Mouse (Mus musculus) adrenal gland, adult 2 months (tissue): ENCODE results near the gene Clec4f. TPM values are rescaled to one million over a fixed set of nuclear protein-coding genes. Genes with fewer than 3 reads are reported as not detected.
"Not testable (repeated sequence)": the region's sequence is repeated elsewhere in the genome, so short reads cannot be mapped to it uniquely, and the experiment has no call there.

Experiments
- DNase-seq: peaks from one replicate; pipeline ENCODE4 v3.0.0; 2021
- long read RNA-seq: library from polyadenylated mRNA; stranded (forward); transcript quantifications from one replicate; pipeline ENCODE4 v2.0.0, GENCODE M21; 2021
- polyA plus RNA-seq: library from polyadenylated mRNA; depleted of rRNA; stranded (reverse); fragments of >200 nt; gene quantifications from 2 replicates; pipeline ENCODE4 v1.2.3, GENCODE M21; 2012; rRNA removed
- total RNA-seq, 2 experiments: library from RNA; stranded (reverse); gene quantifications; 2 replicates each; pipeline ENCODE4 v1.2.3; 2021

Gene Clec4f
- under 1 TPM in 1 of 2 experiments, not detected in 1; 0.23 TPM for total RNA-seq
- polyA plus RNA-seq = not detected in 2 replicates
- long read RNA-seq = 0 reads

DNA sequence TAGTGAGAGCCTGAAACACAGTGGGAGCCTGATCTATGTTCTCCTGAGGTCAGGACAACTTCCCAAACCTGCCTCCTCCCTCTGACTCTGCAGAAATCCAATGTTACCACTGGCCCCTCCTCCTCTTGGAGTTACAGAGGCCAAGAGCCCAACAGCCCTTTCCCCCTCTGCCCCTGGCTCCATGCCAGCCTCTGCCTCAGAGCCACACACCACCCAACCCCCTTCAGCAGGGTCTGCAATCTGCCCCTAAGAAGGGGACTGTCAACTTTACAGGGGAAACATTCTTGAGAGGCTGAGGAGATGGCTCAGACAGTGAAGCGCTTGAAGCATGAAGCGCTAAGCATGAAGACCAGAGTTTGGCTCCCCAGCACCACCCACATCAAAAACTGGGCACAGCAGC lies at the start of gene Clec4f:
Clec4f (minus strand) TSS at position 101 of the 400 bp plus-strand sequence.
- no peak for DNase-seq

GRCm38 (mm10) chr6:83704701-83705100 lies 48.7 kb upstream of the Clec4f start:
- DNase-seq = no peak

DNA sequence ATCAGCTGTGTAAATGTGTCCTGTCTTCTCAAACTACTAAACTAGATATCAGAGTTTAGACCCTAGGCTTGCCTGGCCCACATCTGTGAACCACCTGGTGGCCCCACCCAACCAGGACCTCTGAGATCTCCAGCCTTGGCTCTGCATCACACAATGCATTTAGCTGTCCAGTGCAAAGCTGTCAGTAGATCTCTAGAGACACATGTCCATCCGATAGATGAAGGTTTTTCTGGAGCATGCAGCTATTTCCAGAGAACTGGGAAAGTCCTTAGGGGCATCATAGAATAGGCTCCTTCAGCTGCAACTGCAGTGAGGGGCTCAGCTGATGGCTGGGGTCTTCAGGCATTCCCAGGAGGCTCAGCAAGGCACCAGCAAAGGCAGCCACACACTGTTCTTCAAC lies 48.3 kb upstream of the Clec4f start:
- no peak for DNase-seq

- no peak for DNase-seq
Observed at GRCm38 (mm10) chr6:83703722-83704078, 47.7 kb upstream of the Clec4f start.

DNA sequence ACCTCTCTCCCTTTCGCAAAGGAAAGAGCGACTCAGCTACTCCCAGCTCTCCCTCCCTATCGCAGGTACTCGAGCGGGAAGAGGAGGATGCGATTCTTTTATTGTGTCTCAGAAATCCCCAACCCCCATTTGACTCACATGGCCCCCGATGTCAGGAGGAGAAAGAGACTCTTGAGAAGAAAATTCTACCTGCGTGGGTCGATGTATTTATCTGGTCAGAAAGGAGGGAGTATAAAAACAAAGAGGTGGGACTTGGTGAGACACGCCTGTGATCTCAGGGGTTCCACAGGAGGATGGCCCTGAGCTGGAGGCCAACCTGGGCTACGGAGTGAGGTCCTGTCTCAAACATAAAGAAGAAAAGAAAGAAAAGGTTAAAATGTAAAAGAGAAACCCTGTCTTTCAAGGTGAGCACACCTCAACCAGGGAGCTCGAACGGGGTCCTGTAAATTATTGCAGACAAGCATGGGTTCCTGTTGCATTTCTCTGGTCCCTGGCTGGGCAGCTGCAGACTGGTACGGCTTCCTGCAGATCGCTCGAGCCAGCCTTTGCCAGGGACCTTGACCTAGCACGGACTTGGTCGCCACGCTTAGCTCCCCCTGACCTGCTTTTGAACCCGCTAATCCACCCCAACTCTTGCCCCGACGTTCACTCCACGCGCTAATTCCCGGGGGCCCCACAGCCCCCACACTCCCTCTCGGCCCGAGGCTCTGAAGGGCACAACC lies 47.2 kb upstream of the Clec4f start:
- DNase-seq = no peak

DNA sequence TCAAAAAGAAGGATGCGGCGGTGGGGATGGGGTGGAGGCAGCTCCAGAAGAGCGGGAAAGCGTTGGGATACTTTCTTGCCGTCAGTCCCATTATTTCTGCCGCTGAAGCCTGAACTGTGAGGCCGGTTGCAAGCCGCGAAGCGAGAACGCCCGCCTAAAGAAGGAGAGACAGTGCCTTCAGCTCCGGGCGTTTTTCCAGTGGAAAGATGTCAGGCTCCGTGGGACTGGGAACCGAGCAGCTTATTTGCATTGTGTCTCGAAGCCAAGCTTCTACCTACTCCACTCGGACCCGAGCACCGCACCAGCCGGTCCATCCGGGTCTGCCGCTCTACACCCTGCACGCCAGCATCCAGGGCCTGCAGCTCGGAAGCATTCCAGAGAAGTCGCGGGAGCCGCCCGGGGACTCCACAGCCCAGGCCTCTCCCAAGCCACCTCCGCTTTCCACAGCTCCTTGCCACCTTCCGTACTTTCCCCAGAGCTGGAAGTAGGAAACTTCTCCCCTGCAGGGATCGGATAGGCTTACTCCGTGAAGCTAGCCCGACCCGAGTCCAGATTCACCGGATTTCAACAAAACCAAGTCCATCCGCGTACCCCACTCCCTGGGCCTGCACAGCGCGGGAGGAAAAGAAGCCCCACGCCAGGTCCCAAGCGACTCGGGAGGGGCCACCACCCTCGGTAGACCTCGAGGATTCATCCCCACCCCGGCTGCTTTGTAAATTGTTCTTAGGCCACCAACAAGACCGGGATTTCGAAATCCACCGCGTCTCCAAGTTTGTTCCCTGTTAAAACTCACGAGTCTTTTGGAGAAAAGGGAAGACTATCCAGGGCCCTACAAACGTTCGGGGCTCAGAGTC lies 46.4 kb upstream of the Clec4f start:
- no peak for DNase-seq

GRCm38 (mm10) chr6:83701001-83701400 lies 45.0 kb upstream of the Clec4f start:
- DNase-seq = no peak

DNA sequence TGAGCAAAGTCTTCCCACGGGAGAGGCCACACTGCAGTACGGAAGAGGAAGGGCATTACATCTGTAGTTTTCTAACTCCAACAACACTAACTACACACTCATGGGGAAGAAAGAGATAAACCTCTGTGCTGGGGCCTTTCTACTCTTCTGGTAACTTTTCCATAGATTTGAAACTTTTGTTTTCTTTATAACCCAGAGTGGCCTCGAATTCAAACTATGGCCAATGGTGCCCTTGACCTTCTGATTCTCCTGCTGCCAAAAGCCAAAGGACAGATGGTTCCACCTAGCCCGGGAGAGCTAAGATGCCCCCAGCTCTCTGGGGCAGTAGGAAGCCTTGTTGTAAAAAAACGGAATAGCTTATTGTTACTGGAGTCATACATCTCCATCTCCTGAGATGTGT lies 44.0 kb upstream of the Clec4f start:
- DNase-seq = no peak

DNA sequence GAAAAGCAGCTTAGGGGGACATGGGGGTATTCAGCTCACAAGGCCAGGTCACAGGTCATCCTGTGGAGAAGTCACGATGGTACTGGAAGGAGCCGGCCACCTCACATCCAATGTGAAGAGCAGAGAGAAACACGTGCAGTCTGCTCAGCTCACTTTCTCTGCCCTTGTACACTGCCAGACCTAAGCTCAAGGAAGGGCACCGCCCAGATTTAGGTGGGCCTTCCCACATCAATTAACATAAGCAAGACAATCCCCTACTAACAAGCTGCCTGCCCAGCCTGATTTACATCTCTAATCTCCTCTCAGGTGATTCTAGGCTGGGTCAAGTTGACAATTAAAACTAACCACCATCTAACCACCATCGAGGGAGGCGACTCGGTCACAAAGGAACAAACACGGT lies 41.9 kb upstream of the Clec4f start:
- no peak for DNase-seq

DNA sequence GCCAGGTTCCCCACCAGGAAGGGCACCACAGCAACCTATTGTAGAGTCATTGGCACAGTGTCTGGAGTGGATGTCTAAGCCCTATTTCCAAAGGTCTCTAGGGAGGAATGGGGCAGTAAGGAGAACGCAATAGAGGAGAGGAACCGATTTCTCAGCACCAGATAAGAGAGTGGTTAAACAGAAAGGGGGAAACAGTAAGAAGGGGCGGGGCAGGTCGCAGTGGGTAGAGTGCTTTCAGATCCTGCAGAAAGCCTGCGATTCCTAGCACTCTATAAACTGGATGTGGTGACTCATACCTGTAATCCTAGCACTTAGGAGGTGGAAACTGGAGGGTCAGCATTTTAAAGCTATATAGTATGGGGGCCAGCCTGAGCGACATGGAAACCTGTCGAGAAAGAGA lies 40.7 kb upstream of the Clec4f start:
- DNase-seq = no peak

DNA sequence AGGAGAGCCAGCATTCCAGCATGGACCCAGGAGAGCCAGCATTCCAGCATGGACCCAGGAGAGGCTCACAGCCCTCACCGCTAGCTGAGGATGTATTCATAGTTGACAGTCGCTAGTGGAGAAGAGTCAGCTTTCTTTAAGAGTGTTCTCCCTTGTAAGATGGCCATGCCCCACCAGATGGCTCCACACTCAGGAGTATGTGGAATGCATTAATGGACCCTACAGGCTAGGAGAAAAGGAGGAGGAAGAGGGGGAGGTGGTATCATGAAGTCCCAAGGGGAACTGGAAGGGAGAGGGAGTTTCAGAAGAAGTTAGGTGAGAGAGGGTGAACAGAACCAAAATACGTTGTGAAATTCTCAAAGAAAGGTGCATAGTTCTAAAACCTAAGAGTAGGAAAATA lies 39.7 kb upstream of the Clec4f start:
- DNase-seq = no peak

DNA sequence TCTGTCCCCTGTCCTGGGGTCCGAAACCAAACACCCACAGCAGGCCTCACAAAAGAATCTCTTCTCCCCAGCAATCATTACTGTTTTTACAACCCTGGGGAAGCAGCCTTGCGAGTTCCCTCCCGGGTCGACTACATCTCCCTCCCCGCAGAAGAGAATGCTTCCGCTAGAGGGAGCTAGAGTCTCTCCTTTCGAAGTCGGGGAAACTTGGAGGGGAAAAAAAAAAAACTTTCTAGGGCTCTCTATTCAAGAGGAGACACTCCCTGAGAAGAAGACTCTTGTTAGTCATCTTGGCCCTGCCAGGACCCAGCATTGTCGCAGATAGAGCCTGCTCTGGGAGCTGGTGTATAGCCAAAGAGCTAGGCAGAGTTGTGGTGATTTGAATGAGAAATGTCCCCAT lies 37.8 kb upstream of the Clec4f start:
- DNase-seq = peak; percentile 45

DNA sequence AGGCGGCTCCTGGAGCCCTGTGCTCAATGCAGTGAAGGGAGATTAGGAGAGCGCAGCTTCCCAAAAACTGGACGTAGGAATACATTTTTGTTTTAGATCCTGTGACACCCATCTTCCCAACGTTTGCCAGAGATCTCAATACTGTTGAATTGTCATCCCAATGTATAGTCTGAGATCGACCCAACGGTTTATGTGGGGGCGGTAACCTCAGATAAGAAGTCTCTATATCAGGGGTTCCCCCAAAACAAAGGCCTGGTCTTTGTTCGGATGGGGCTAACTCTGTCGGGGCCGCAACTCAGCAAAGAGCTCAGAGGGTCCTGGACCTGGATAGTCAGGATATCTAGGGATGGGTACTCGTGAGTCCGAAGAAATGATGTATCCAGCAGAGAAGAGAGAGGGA lies 37.0 kb upstream of the Clec4f start:
- DNase-seq = no peak

DNA sequence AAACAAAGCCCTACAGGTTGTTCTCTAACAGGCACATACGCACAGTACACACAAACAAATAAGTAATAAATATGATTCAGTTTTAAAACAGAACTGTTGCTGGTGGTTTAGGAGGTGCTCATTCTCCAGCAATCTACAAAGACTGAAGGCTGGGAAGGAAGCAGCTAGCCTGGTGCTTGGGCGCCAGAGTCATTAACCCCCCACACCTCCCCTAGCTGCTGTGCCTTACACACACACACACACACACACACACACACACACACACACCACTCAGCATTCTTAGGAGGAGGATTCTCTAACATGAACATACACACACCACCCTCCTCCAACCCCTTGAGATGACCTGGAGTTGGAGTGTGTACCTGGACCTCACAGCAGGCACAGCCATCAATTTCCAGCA lies 34.9 kb upstream of the Clec4f start:
- no peak for DNase-seq

- DNase-seq = peak; percentile 39
Observed at GRCm38 (mm10) chr6:83690277-83690676, 34.3 kb upstream of the Clec4f start.

DNA sequence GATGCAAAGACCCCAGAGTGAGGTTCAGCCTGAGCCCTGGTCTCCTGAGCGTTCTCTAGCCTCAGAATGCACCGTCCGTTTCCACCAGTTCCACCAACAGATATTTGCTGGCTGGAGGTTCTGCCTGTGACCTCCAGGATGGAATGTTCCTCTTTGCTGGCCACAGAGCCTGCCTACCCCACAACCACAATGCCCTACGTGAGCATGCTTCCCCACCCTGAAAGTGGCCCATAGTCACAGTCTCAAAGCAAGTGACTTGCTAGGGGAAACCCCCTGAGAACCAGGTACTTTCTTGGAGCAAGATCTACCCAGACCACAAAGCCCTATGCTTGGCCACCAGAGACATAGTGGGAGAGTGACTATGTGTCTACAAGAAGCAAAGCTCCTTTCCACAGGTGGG lies 33.4 kb upstream of the Clec4f start:
- DNase-seq = no peak

- no peak for DNase-seq
Observed at GRCm38 (mm10) chr6:83677757-83678156, 21.8 kb upstream of the Clec4f start, which contains the start of gene Cd207. TSS of gene Cd207 (minus strand) at chr6:83677857.

DNA sequence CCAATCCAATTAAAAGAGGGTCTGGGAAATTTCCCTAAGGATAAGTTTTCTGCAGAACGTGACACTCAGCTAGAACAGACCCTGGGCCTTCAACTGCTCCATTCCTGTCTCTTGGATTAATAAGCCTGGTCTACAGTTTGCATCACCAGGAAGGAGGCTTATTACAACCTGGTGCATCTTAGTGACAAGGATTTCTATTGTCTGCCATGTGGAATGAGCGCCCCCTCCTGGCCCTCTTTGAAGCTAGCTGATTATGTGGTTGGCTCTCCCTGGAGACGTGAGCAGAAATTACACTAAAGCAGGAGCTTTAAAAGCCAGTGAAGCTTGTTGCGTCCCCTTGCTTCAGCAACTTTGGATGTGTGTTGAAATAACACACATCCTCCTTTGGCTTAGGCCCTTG lies 17.4 kb upstream of the Clec4f start:
- peak; percentile 70 for DNase-seq

- DNase-seq = no peak
Observed at GRCm38 (mm10) chr6:83665009-83665408, 9.0 kb upstream of the Clec4f start.

DNA sequence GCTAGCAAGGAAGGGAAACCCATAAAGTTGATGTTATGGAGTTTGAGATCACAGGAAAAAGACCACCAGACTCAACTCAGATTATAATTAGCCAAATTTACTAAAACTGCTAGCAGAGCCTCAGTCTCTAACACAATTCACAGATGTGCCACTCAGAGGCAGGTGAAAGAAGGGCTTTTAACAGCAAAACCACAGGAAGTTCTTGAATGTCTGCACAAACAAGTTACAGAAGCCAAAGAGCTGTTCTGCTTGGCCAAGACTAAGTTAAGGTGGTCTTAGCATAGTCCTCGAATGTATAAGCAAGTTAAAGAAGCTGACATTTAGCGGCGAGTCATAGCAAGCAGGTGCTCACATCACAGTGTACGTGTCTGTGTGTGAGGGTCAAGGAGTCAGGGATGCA lies 4.8 kb upstream of the Clec4f start:
- no peak for DNase-seq

DNA sequence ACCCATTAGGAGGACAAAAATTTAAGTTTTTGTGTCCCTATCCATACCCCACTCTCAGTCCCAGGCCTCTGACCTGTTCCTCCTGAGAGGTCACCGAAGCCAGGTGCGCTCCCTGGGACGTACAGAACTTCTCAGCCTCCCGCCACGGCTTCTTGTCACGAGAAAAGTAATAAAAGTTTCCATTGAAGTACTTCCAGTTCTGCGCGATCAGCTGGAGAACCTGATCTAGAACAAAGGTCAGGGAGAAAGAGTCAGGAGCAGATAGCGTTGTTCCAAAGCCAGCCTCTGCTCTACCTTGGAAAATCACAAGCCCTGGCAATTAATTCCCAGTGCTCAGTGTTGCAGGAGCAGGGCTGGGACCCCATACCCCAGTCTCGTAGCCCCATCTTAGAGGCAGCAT lies 9.3 kb downstream of the Clec4f start:
- no peak for DNase-seq

DNA sequence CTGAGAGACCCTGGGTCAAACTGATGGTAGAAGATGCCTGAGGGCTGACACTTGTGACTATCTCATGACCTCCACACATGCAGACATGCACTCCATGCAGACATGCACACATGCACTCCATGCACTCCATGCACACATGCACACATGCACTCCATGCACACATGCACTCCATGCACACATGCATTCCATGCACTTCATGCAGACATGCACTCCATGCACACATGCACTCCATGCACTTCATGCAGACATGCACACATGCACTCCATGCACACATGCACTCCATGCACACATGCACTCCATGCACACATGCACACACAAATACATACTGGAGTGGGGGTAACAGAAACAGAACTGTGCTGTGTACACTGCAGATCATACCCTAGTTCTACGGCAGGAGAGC lies 20.7 kb downstream of the Clec4f start:
- DNase-seq = no peak

- DNase-seq = not testable (repeated sequence)
Observed at GRCm38 (mm10) chr6:83634631-83635030, 21.4 kb downstream of the Clec4f start.
